Mouse (Mus musculus): Measurements from ENCODE around the gene Abcc8.
"Not testable (repeated sequence)": the region's sequence is repeated elsewhere in the genome, so short reads cannot be mapped to it uniquely, and the experiment has no call there.

The Abcc8 gene

GRCm38 (mm10) chr7:46179431-46180275 is at the start of gene Abcc8:
Gene Abcc8 (minus strand): TSS chr7:46180033.
- in situ Hi-C loops (cut with MboI; ENCODE audit: low pct_unique_long_range_greater_than_20kb in 1 of 2, low sequenced_read_pairs in 2 of 2, unreplicated experiment in 1 of 2), result no loop called here

DNA sequence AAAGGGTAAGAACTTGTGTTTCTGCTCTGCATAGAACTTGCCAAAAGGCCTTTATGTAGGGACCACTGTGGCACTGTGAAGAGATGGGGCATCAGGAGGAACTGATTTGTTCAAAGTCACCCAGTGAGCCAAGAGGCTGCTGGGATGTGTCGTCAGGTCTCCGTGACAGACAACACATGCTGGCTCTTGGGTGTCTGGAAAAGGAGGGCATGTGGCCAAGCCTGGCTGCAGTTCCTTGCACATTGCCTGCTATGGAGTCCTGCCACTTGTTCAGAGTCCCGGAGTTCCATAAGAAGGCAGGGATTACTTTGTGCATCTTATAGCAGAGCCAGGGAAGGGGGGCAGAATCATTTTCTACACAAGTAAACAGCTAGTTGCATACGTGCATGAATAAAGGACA is 47.1 kb upstream of the Abcc8 start:
- in situ Hi-C loops (cut with MboI; ENCODE audit: low pct_unique_long_range_greater_than_20kb in 1 of 2, low sequenced_read_pairs in 2 of 2, unreplicated experiment in 1 of 2), result no loop called here

DNA sequence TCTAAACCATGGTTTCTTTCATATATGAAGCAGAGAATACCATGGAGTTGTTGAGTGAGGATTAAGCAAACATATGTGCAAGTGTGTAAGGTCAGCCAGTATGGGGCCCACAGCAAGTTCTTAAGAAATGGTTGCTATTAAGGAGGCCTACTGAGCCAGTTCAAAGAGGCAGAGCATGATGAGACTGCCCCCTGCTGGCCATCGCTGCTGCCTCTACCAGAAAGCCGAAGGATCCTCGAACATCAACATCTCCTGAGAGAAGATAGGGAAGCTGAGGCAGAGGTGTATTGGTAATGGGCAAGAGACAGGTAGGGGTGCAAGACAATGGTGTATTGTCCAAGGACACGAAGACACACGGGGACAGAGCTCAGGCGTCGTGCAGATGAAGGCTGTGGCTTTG is 46.4 kb upstream of the Abcc8 start:
- in situ Hi-C loops (cut with MboI; ENCODE audit: low pct_unique_long_range_greater_than_20kb in 1 of 2, low sequenced_read_pairs in 2 of 2, unreplicated experiment in 1 of 2), result no loop called here

GRCm38 (mm10) chr7:46220591-46221129 is 40.8 kb upstream of the Abcc8 start:
- in situ Hi-C loops (cut with MboI; ENCODE audit: low pct_unique_long_range_greater_than_20kb in 1 of 2, low sequenced_read_pairs in 2 of 2, unreplicated experiment in 1 of 2), result no loop called here

DNA sequence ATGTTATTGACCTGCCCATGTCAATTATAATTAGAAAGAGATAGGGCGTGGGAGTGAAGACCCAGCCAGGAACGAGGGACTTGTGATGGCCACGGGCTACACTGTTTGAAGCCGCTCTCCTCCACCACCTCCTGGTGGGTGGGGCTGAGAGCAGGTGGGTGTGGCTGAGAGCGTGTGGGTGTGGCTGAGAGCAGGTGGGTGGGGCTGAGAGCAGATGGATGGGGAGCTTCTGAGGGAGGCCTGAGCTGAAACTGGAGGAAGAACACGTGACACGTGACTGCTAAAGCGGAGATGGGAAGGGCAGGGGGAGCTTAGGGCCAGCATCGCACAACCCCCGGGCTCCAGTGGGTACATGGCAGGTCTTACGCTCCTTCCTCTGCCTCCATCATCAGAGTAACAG is 38.6 kb upstream of the Abcc8 start:
- in situ Hi-C loops (cut with MboI; ENCODE audit: low pct_unique_long_range_greater_than_20kb in 1 of 2, low sequenced_read_pairs in 2 of 2, unreplicated experiment in 1 of 2), result no loop called here

DNA sequence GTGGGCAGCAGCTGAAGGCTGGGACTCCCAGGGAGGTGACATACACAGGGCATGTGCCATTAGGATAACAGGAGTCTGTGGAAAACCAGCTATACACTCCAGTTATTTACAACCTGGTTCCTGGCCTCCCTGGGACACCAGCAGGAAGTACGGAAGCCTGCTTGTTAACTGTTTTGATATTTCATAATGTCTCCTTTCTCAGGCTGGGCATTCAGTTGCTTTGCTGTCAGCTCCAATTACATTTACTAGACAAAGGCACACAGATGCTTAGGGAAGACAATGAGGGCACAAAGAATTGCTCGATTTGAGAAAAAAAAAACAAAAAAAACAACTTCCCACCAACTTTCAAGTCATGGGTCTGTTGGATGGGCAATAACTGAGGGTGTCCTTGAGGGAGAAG is 36.6 kb upstream of the Abcc8 start:
- in situ Hi-C loops (cut with MboI; ENCODE audit: low pct_unique_long_range_greater_than_20kb in 1 of 2, low sequenced_read_pairs in 2 of 2, unreplicated experiment in 1 of 2), result no loop called here

- in situ Hi-C loops (cut with MboI; ENCODE audit: low pct_unique_long_range_greater_than_20kb in 1 of 2, low sequenced_read_pairs in 2 of 2, unreplicated experiment in 1 of 2), result no loop called here
Observed at GRCm38 (mm10) chr7:46210276-46210675, 30.4 kb upstream of the Abcc8 start.

DNA sequence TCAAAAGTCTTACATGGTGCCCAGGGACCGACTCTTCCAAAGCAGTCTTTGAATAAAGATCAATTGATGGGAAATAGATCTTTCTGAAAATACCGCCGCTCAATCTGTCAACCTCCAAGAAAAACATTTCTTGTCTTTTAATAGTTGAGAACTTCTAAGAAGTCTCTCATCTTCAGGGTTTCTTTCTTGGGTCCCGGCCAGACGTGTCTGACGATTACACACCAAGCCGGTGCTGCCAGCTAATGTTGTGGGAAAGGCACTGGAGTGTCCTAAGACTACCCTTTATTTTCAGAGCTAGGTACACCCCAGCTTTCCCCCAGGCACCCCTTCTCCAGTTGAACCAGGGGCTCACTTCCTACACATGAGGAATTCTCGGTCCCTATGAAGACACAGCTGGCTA is 28.3 kb upstream of the Abcc8 start:
- in situ Hi-C loops (cut with MboI; ENCODE audit: low pct_unique_long_range_greater_than_20kb in 1 of 2, low sequenced_read_pairs in 2 of 2, unreplicated experiment in 1 of 2), result loop anchor here in 1 of 2 experiments (10.0 kb wide), 1 partner anchor 113 kb away; no protein-coding TSS in a partner anchor

DNA sequence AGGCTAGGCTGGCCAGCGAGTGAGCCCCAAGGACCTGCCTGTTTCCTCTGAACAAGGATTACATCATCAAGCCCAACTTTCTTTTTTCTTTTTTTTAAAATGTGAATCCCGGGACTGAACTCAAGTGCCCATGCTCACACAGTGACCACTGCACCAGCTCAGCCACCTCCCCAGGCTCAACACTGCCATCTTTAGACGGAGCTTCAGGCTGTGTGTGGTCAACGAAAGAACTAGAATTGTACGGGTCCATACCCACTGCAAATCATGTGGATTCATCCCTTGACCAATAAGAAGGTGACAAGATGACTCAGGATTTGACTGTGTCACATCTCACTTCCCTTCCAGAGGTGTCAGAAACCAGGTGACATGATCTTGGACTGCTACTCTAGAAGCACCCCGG is 24.9 kb upstream of the Abcc8 start:
- in situ Hi-C loops (cut with MboI; ENCODE audit: low pct_unique_long_range_greater_than_20kb in 1 of 2, low sequenced_read_pairs in 2 of 2, unreplicated experiment in 1 of 2), result loop anchor here (5.0 to 10.0 kb wide), 2 partner anchors 107 to 110 kb away; no protein-coding TSS in a partner anchor

GRCm38 (mm10) chr7:46204046-46204471 is 24.2 kb upstream of the Abcc8 start:
- in situ Hi-C loops (cut with MboI; ENCODE audit: low pct_unique_long_range_greater_than_20kb in 1 of 2, low sequenced_read_pairs in 2 of 2, unreplicated experiment in 1 of 2), result loop anchor here (5.0 to 10.0 kb wide), 2 partner anchors 107 to 109 kb away; no protein-coding TSS in a partner anchor

DNA sequence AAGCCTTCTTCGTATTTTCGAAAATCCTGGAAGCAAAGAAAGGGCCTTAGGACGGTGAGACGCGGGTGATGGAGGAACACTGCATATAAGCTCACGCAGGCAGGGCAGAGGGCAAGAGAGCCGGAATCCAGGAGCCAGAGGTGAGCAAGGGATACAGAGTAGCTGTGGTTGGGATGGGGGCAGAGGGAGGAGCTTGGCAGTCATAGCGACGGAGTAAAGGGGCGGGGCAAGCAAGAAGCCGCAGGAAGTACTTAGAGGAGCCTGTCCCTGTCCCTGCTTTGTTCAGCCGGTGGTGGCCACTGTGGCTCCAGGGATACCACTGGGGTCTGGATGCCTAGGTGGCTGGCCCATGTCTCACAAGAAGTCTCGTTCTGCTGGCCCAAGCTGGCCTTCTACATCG is 21.8 kb upstream of the Abcc8 start:
- in situ Hi-C loops (cut with MboI; ENCODE audit: low pct_unique_long_range_greater_than_20kb in 1 of 2, low sequenced_read_pairs in 2 of 2, unreplicated experiment in 1 of 2), result loop anchor here (5.0 to 10.0 kb wide), 2 partner anchors 104 to 107 kb away; no protein-coding TSS in a partner anchor

DNA sequence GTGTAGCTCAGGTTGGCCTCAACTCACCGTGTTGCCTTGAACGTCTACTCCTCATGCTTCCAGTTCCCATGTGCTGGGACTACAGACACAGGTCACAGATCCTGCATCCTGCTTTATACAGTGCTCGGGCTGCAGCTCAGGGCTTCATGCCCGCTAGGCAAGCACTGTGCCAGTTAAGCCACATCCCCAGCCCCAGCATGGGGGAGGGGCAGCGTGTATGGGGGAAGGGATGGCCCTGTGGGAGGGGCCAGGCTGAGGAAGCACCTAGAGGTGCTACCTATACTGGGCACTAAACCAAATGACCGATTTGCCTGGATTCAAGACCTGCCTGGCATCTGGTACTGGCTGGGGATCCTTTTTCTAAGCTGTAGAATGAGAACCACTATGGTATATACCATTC is 20.2 kb upstream of the Abcc8 start:
- in situ Hi-C loops (cut with MboI; ENCODE audit: low pct_unique_long_range_greater_than_20kb in 1 of 2, low sequenced_read_pairs in 2 of 2, unreplicated experiment in 1 of 2), result loop anchor here (5.0 to 10.0 kb wide), 2 partner anchors 103 to 105 kb away; no protein-coding TSS in a partner anchor

- in situ Hi-C loops (cut with MboI; ENCODE audit: low pct_unique_long_range_greater_than_20kb in 1 of 2, low sequenced_read_pairs in 2 of 2, unreplicated experiment in 1 of 2), result no loop called here
Observed at GRCm38 (mm10) chr7:46195356-46195755, 15.5 kb upstream of the Abcc8 start.

- in situ Hi-C loops (cut with MboI; ENCODE audit: low pct_unique_long_range_greater_than_20kb in 1 of 2, low sequenced_read_pairs in 2 of 2, unreplicated experiment in 1 of 2), result no loop called here
Observed at GRCm38 (mm10) chr7:46184232-46184631, 4.4 kb upstream of the Abcc8 start.

DNA sequence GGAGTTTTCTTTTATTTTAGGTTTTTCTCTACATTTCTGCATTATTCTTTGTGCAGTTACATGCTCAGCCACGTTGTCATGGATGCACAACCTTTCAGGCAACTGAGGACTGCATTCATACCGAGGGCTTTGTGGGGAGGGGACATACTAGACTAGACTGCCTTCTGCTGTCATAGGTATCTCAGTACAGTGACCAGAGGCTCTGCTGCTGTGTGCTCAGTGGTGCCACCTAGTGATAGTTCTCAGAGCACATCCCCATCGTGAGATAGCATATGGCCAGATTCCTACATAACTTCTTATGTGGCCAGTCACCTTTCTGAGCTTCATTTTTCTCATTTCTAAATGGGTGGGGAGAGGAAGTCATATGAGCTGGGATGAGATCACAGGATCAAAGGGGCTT is 1.8 kb upstream of the Abcc8 start:
- in situ Hi-C loops (cut with MboI; ENCODE audit: low pct_unique_long_range_greater_than_20kb in 1 of 2, low sequenced_read_pairs in 2 of 2, unreplicated experiment in 1 of 2), result no loop called here

DNA sequence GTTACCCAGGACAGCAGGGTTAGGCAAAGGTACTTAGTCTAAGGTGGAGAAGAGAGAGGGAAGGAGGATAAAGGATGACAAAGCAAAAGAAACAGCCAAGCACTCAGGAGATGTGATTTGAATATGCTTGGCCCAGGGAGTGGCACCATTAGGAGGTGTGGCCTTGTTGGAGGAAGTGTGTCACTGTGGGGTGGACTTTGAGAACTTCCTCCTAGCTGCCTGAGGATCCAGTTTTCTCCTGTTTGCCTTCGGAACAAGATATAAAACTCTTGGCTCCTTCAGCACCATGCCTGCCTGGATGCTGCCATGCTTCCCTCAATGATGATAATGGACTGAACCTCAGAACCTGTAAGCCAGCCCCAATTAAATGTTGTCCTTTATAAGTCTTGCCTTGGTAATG is 10.9 kb downstream of the Abcc8 start:
- in situ Hi-C loops (cut with MboI; ENCODE audit: low pct_unique_long_range_greater_than_20kb in 1 of 2, low sequenced_read_pairs in 2 of 2, unreplicated experiment in 1 of 2), result not testable (repeated sequence)

DNA sequence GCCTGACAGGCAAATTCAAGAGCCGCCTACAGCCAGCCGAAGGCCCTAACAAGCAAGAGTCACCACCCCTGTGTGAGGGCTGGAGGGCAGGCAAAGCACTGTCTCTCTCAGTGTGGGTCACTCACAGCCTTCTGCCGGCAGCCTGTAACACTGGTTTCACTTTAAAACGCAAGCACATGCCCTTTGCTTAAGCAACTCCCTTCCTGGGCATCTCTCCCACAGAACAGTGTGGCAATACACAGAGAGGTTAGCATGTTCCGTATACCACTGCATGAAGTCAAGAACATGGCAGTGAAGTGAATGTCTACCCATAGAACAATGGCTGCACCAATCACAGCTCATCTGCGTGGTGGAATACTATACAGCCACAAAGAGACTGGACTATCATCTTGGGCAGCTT is 11.4 kb downstream of the Abcc8 start:
- in situ Hi-C loops (cut with MboI; ENCODE audit: low pct_unique_long_range_greater_than_20kb in 1 of 2, low sequenced_read_pairs in 2 of 2, unreplicated experiment in 1 of 2), result no loop called here

GRCm38 (mm10) chr7:46167901-46168300 is 11.9 kb downstream of the Abcc8 start:
- in situ Hi-C loops (cut with MboI; ENCODE audit: low pct_unique_long_range_greater_than_20kb in 1 of 2, low sequenced_read_pairs in 2 of 2, unreplicated experiment in 1 of 2), result no loop called here

- in situ Hi-C loops (cut with MboI; ENCODE audit: low pct_unique_long_range_greater_than_20kb in 1 of 2, low sequenced_read_pairs in 2 of 2, unreplicated experiment in 1 of 2), result no loop called here
Observed at GRCm38 (mm10) chr7:46165876-46166275, 14.0 kb downstream of the Abcc8 start.

- in situ Hi-C loops (cut with MboI; ENCODE audit: low pct_unique_long_range_greater_than_20kb in 1 of 2, low sequenced_read_pairs in 2 of 2, unreplicated experiment in 1 of 2), result no loop called here
Observed at GRCm38 (mm10) chr7:46162731-46163130, 17.1 kb downstream of the Abcc8 start.
